Mouse (Mus musculus): ENCODE measurements around the gene Pparg.

DNA sequence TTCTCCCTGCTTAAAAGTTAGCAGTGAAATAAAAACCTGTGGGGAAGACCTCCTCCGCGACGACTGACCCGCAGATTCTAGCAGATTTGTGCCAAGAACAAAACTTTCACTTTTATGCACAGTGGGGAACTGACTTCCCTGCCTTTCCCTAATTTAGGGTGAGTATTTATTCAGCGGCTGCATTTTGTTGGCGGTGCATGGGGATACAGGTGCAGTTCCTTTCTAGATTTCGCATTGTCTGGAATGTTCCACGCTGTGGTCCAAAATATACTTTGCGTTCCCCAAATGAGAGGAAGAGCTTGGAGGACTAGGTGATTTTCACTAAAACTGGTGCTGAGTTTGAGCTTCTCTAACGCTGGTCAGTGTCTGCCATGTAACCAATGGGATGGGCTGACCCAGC lies 16.6 kb upstream of the Pparg start:
- TF ChIP-seq CTCF (IDR thresholded peaks at IDR 0.05; ENCODE audit: extremely low read depth, insufficient read length, insufficient replicate concordance, low read depth, low read length) = no peak
- no peak for TF ChIP-seq POLR2A (IDR thresholded peaks at IDR 0.05; ENCODE audit: low read depth, low read length)

Measured in small intestine, adult 2 months (tissue).